Mouse (Mus musculus): Measurements from ENCODE around the gene Ercc1.

The Ercc1 gene

GRCm38 (mm10) chr7:19309884-19310641 is 34.5 kb upstream of the Ercc1 start, which contains the start of gene Fosb:
Fosb (minus strand) TSS chr7:19310051.
- peak; percentile 97 for DNase-seq

- no peak for DNase-seq
These were observed 32.6 kb upstream of the Ercc1 start for GRCm38 (mm10) chr7:19311991-19312390.

DNA sequence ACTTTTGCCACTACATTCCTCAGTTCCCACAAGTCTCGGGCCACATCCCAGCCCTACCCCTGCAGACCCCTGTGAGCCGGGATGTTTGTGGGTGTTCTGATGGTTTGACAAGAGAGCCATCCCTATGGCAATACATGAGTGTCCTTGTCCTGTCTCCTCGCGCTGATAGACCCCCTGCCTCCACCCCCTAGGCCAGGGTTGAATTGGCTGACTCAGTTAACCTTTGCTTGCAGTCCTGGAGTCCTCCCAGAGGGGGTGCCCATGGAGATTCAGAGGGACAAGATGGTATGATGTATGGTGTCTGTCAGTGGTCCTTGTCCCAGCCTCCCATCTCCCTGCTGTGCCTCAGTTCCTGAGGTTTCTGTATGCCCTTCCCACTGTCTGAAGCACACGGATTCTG is 30.5 kb upstream of the Ercc1 start:
- no peak for DNase-seq

DNA sequence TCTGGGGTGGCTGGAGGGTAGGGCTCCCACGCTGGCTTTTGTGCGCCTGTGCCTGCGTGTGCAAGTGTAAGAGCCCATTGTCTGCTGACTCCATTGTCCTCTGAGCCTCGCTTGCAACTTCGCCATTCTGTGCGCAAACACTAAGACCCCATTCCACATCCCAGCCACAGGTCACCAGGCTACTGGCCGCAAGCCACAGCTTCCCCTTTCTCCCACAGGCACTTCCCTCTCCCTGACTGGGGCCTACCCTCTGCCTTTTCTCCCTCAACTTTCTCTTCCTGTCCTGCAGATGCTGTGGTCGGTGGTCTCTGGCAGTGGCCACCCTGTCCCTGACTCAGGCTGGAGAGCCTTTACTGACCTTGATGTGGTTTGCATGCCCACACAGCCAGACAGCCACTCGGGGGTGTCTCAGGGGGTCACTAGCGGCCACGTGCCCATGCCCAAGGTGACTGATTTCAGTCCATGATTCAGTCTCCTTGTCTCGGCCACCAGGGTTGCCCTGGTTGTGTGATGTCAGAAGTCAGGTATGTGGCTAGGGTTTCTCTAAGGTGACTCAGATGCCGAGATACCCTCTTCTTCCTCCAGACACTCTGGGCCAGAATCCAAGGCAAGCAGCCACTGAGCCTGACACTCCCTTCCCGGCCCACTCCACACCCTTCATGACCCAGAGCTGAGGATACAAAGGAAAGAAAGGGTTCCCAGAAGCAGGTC is 28.0 kb upstream of the Ercc1 start:
- DNase-seq, result no peak

DNA sequence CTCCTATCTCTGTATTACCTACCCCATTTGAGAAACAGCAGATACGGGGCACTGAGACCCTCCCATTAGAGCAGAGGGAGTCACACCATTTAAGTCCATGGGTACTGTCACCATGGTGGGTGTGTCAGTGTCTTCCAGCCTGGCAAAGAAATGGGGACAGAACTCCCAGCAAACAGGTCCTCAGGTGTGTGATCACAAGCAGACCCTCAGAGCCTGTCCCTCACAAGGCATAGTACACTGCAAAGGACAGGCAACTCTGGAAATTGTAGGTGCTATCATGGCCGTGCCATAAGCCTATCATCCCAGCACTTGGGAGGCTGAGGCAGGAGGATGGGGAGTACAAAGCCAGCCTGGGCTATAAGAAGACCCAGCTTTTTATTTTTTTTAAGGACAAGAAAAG is 26.4 kb upstream of the Ercc1 start:
- no peak for DNase-seq

DNA sequence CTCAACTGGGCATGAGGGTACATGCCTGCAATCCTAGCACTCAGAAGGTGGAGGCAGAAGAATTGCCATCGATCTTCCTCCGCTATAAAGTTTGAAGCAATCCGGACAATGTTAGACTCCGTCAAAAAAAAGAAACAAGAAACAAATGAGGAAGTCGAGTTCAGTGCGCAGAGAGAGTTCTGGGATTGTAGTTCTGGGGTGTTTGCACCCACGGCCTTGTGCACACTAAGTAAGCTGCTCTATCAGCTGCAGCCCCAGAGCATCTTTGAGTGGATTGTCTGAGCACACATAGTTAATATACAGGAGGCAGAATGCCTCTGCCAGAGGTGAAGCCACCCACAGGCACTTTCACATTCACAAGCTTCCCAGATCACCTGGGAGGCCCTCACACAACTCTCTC is 25.9 kb upstream of the Ercc1 start:
- no peak for DNase-seq

- DNase-seq, result no peak
These were observed 25.1 kb upstream of the Ercc1 start for GRCm38 (mm10) chr7:19319458-19319857.

- DNase-seq, result peak; percentile 93
These were observed 24.7 kb upstream of the Ercc1 start for GRCm38 (mm10) chr7:19319906-19320305.

GRCm38 (mm10) chr7:19320637-19321036 is 23.9 kb upstream of the Ercc1 start:
- DNase-seq, result no peak

- no peak for DNase-seq
These were observed 23.1 kb upstream of the Ercc1 start for GRCm38 (mm10) chr7:19321464-19321863.

DNA sequence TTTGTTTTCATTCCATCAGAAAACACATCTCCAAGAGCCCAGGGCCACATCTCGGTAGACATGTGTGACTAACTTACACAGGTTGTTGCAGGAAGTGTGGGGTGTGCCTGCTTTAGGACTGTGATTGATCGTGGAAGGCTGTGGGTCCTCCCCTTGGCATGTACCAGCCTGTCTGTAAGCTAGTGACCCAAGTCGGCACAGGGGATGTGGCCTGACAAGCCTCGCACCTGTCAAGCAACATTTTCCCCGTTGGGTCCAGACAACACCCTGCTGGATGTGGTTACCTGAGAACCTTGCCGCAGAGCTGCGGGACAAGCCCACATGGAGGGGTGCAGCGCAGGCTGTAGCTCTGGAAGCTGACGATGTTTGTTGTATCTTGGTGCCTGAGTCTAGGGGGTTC is 22.1 kb upstream of the Ercc1 start:
- DNase-seq, result no peak

GRCm38 (mm10) chr7:19324221-19324620 is 20.4 kb upstream of the Ercc1 start:
- DNase-seq, result no peak

DNA sequence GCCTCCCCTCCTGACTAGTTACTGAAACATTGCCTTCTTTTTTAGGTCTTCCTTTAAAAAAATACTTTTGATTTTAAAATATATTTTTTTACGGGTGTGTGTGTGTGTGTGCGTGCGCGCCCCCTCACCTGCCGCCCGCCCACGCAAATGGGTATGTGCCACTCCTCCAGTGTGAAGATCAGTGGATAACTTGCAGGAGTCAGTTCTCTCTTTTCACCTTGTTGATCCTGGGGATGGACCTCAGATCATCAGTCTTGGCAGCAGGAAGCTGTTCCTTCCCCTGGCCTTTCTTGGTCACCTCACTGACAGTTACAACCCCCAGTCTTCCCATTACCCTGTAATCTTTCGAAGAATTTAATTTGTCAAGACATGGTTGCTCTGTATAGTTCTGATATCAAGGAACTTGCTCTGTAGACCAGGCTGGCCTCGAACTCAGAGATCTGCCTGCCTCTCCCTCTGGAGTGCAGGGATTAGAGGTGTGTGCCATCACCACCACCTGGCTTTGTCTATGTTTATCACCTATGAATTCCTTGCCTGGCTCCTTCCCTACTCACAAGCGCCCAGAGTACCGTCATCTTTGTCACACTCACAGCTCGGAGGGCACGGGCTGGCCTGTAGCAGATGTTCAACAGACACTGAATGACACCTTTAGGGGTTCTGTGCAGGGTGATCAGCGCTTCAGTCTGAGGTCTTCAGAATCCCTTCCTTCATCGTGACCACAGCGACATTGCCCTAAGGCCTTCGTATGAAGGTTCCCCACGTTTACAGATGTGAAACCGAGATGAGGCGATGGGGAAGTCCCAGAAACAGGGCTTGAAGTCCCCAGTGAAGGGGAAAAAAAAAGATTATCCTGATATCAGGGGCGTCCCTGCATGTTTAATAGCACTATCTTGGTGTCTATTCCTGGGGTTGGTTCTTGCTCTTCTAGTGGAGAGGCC is 19.0 kb upstream of the Ercc1 start:
- DNase-seq, result no peak

GRCm38 (mm10) chr7:19326359-19326758 is 18.2 kb upstream of the Ercc1 start:
- peak; percentile 77 for DNase-seq

GRCm38 (mm10) chr7:19327128-19327527 is 17.4 kb upstream of the Ercc1 start:
- DNase-seq, result no peak

GRCm38 (mm10) chr7:19327782-19328181 is 16.8 kb upstream of the Ercc1 start:
- DNase-seq, result no peak

- DNase-seq, result no peak
These were observed 16.2 kb upstream of the Ercc1 start for GRCm38 (mm10) chr7:19328425-19328824.

GRCm38 (mm10) chr7:19331910-19332309 is 12.7 kb upstream of the Ercc1 start:
- no peak for DNase-seq

DNA sequence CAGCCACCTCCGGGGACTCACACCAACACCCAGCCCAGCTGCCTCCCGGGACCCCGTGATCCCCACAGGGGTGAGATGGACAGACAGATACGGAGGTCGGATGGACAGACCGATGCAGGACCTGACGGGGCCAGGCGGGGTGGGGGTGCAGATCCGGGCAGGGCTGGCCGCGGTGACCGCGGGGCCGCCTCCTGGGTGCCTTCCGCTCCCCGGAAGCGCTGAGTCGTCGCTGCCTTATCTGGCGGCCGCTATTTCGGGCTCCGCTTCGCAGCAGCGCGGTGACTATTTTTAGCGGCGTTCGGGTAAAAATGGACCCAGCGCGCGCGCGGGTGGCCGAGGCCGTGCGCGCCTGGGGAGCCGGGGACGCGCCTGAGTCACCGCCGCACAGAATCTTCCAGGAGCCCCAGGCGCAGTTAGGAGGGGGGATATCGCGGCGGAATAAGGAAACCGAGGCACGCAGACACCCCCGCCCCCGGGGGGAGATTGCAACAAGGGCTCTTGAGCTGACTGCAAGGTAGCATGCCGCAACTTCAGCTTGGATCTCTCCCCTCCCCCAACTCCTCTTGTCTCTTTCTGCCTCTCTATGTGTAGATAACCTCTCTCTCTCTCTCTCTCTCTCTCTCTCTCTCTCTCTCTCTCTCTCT is 11.7 kb upstream of the Ercc1 start:
- peak; percentile 71 for DNase-seq

DNA sequence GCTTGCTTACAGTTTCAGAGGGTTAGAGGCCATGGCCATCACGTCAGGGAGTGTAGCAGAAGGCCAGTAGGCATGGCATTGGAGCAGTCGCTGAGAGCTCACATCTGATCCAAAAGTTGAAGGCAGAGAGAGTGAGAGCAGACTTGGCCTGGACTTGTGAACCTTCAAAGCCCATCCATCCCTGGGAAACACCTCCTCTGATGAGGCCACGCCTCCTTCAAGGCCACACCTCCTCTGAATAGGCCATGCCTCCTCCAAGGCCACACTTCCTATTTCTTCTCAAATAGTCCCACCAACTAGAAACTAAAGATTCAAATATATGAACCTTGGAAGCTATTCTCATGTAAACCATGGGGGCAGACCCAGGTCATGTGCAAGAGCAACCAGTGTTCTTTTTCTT is 9.0 kb upstream of the Ercc1 start:
- no peak for DNase-seq

DNA sequence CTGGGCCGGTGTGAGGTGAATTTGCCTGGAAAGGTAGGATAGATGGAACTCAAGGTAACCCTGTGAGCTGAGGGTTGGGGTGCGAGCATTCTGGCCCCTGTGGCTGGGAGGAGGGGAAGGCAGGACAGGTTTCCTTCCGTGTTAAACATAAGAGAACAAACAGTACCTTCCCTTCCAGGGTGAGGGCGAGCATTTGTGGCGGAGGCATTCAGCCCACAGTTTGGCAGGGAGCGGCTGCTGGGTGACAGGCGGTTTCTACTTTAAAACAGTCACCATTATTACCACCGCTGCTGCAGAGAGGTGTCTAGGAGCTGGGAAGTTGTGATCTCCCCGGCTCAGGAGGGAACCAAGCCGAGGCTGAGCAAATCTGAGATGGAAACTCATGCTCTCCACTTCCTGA is 7.5 kb upstream of the Ercc1 start:
- no peak for DNase-seq

- DNase-seq, result no peak
These were observed 6.5 kb upstream of the Ercc1 start for GRCm38 (mm10) chr7:19338060-19338459.

GRCm38 (mm10) chr7:19338596-19338995 is 6.0 kb upstream of the Ercc1 start:
- DNase-seq, result no peak

Measured in thymus, postnatal 4 days (tissue).